Comparison of ENCODE assay signal across 11 mouse cellular contexts in genomic region chr9:67799078-67799819, GRCm38 (mm10). TPM values are rescaled to one million over a fixed set of nuclear protein-coding genes. Genes with fewer than 3 reads are reported as not detected.
A peak's percentile ranks its signal among the peaks of the same experiment; 100 is the strongest.
DNase-seq lines count a peak whose midpoint lies in the region; ATAC-seq and TF ChIP-seq lines count a peak whose summit lies in the region.
"Had no signal": no experiment of that assay in that cellular context is flagged by ENCODE, and none has a peak within 500 bp of the region (broad histone marks: within the 10 kb centered on the region; RNA-seq: fewer than 3 reads in every experiment).

No protein-coding gene starts in this region.

- no peak overlapping the region for H3K4me3 ChIP-seq in heart, embryonic 15.5 days
- no peak overlapping the region for H3K4me3 ChIP-seq in ES-E14 (ENCODE audit: insufficient read depth in 1 of 2, low read depth in 1 of 2, low read length in 2 of 2, poor library complexity in 1 of 2, severe bottlenecking in 1 of 2)
- H3K4me3 ChIP-seq in intestine, embryonic 14.5 days (ENCODE audit: low read depth, low read length): no peak overlapping the region
- H3K4me3 ChIP-seq in midbrain, embryonic 11.5 days (ENCODE audit: low read depth, low read length): no peak overlapping the region
- H3K4me3 ChIP-seq: hindbrain, embryonic 10.5 days had no signal

- H3K27ac ChIP-seq in heart, embryonic 15.5 days: peak overlapping the region; percentile 31
- H3K27ac ChIP-seq in ES-E14 (ENCODE audit: insufficient read depth, low read depth, low read length, poor library complexity, severe bottlenecking): no peak overlapping the region
- no peak overlapping the region for H3K27ac ChIP-seq in intestine, embryonic 14.5 days (ENCODE audit: low read depth)
- H3K27ac ChIP-seq in midbrain, embryonic 11.5 days (ENCODE audit: low read depth, low read length): no peak overlapping the region
- H3K27ac ChIP-seq: hindbrain, embryonic 10.5 days had no signal

- no peak overlapping the region for H3K9ac ChIP-seq in heart, embryonic 15.5 days
- no peak overlapping the region for H3K9ac ChIP-seq in ES-E14 (ENCODE audit: insufficient read depth, low read depth, low read length, poor library complexity, severe bottlenecking)
- H3K9ac ChIP-seq in intestine, embryonic 14.5 days (ENCODE audit: low read length): no peak overlapping the region
- H3K9ac ChIP-seq in midbrain, embryonic 11.5 days (ENCODE audit: low read length): no peak overlapping the region

- no peaks in the 10 kb centered on the region for H3K9me3 ChIP-seq in heart, embryonic 15.5 days (replicated peaks)
- no peaks in the 10 kb centered on the region for H3K9me3 ChIP-seq in ES-E14 (ENCODE audit: control insufficient read depth, insufficient read depth, low read depth, low read length)
- H3K9me3 ChIP-seq in intestine, embryonic 14.5 days (ENCODE audit: control insufficient read depth, low read length): no peaks in the 10 kb centered on the region
- no peaks in the 10 kb centered on the region for H3K9me3 ChIP-seq in midbrain, embryonic 11.5 days (ENCODE audit: control insufficient read depth, low read length)
- H3K9me3 ChIP-seq: hindbrain, embryonic 10.5 days had no signal

- intact Hi-C loops in heart, postnatal 14 days (cut with DNase I): loop anchor here (5.0 kb wide), 1 partner anchor 87 kb away; no protein-coding TSS in a partner anchor

- peaks cover 23% of the 10 kb centered on the region for H3K4me1 ChIP-seq in heart, embryonic 15.5 days (replicated peaks)
- H3K4me1 ChIP-seq in ES-E14 (ENCODE audit: control insufficient read depth in 2 of 2, insufficient read depth in 2 of 2, low read length in 2 of 2, poor library complexity in 1 of 2): no peaks in the 10 kb centered on the region
- H3K4me1 ChIP-seq in intestine, embryonic 14.5 days (replicated peaks; ENCODE audit: control insufficient read depth, insufficient read depth, low read length): no peaks in the 10 kb centered on the region
- H3K4me1 ChIP-seq in midbrain, embryonic 11.5 days (ENCODE audit: control insufficient read depth, insufficient read depth, low read length): peaks cover 5% of the 10 kb centered on the region; the same call in 1 of the 2 replicates

- in situ Hi-C loops in ES-E14 (cut with MboI; ENCODE audit: low sequenced_read_pairs in 2 of 2, unreplicated experiment in 2 of 2): no loop called here

- H3K27me3 ChIP-seq in heart, embryonic 15.5 days: 0 out of 2 replicates have a peak, but pooled peaks cover 4% of the 10 kb centered on the region
- no peaks in the 10 kb centered on the region for H3K27me3 ChIP-seq in intestine, embryonic 14.5 days (replicated peaks; ENCODE audit: control insufficient read depth, insufficient read depth, low read length)
- H3K27me3 ChIP-seq in midbrain, embryonic 11.5 days (ENCODE audit: control insufficient read depth, insufficient read depth, low read length): no peaks in the 10 kb centered on the region

- H3K36me3 ChIP-seq in heart, embryonic 15.5 days: no peaks in the 10 kb centered on the region
- H3K36me3 ChIP-seq in ES-E14 (ENCODE audit: control insufficient read depth, insufficient read depth, low read length, poor library complexity, severe bottlenecking): no peaks in the 10 kb centered on the region
- no peaks in the 10 kb centered on the region for H3K36me3 ChIP-seq in intestine, embryonic 14.5 days (ENCODE audit: control insufficient read depth, insufficient read depth, low read length)
- H3K36me3 ChIP-seq in midbrain, embryonic 11.5 days (ENCODE audit: control insufficient read depth, insufficient read depth, low read length): no peaks in the 10 kb centered on the region
- H3K36me3 ChIP-seq: hindbrain, embryonic 10.5 days had no signal

- no peak; the same call in 1 of the 2 replicates for ATAC-seq in heart, embryonic 15.5 days (replicated peaks; ENCODE audit: insufficient number of reproducible peaks, insufficient read depth, low FRiP score, low read depth)
- ATAC-seq in intestine, embryonic 14.5 days (replicated peaks; ENCODE audit: low FRiP score, low TSS enrichment, low read depth): peak; percentile 67
- no peak for ATAC-seq in midbrain, embryonic 11.5 days (ENCODE audit: low FRiP score)

- 37% methylated on average over 14 of the region's 14 CpGs for WGBS in heart, embryonic 15.5 days
- 56% methylated on average over 14 of the region's 14 CpGs for WGBS in intestine, embryonic 14.5 days
- WGBS in midbrain, embryonic 11.5 days: 73% methylated on average over 14 of the region's 14 CpGs

- H3K4me2 ChIP-seq in heart, embryonic 15.5 days: 0 out of 2 replicates have a peak overlapping the region, but pooled peaks have one; percentile 5
- no peak overlapping the region for H3K4me2 ChIP-seq in intestine, embryonic 14.5 days (ENCODE audit: low read length)
- H3K4me2 ChIP-seq in midbrain, embryonic 11.5 days: no peak overlapping the region

- no peak for DNase-seq in heart, postnatal 14 days
- DNase-seq in 416B (ENCODE audit: low read depth) (peak; percentile 64), ES-E14 (ENCODE audit: low read depth, low spot score) (no peak)
- no peak for DNase-seq in intestine, embryonic 14.5 days (ENCODE audit: low spot score)
- DNase-seq in midbrain, embryonic 11.5 days (ENCODE audit: low spot score, missing footprints): no peak
- DNase-seq in cerebellum, adult 18-20 months: no peak
- DNase-seq: cerebellum, adult 2 months; right cerebral cortex, adult 18-20 months had no signal

TF ChIP-seq in ES-E14, 5 proteins besides CTCF, POLR2A, EP300 and RAD21:
- TF ChIP-seq ZNF384 (IDR thresholded peaks at IDR 0.05; ENCODE audit: low read depth, low read length): no peak
- no peak for TF ChIP-seq CHD2 (IDR thresholded peaks at IDR 0.05; ENCODE audit: low read depth, low read length)
- 0 out of 2 replicates have a peak, but pooled peaks have one; percentile 23 for TF ChIP-seq MAFK (IDR thresholded peaks at IDR 0.05; ENCODE audit: insufficient read depth, low read depth, low read length)
- no peak for TF ChIP-seq HCFC1 (IDR thresholded peaks at IDR 0.05; ENCODE audit: borderline replicate concordance, insufficient read depth, low read length)

RNA-seq across cellular contexts. Expression of gene C2cd4a, which starts 32.9 kb away (rescaled TPM):
- 0.09 TPM in 1 of 2 replicates, not detected in the other for polyA plus RNA-seq in heart, embryonic 15.5 days (2015; fragmentation: Nextera tagmentation; extraction: Ambion mirVana)
- not detected for total RNA-seq in heart, postnatal 14 days (2021)
- not detected in 2 replicates for total RNA-seq in ES-E14 (2012; rRNA removed)
- polyA plus RNA-seq in intestine, embryonic 14.5 days (2014; fragmentation: Nextera tagmentation; extraction: Ambion mirVana): 1.6 and 2.0 TPM in 2 replicates
- polyA plus RNA-seq in midbrain, embryonic 11.5 days (2014; fragmentation: Nextera tagmentation; extraction: Ambion mirVana): not detected in 2 replicates
- polyA plus RNA-seq: hindbrain, embryonic 10.5 days had no signal

RNA-seq across cellular contexts. Expression of gene C2cd4b, which starts 40.0 kb away (rescaled TPM):
- polyA plus RNA-seq in heart, embryonic 15.5 days (2015; fragmentation: Nextera tagmentation; extraction: Ambion mirVana): 1.1 TPM in 2 replicates
- 1 to 10 TPM; 1.0 to 1.2 TPM for total RNA-seq in heart, postnatal 14 days (2021)
- 1.1 and 1.3 TPM in 2 replicates for total RNA-seq in ES-E14 (2012; rRNA removed)
- 0.35 and 0.85 TPM in 2 replicates for polyA plus RNA-seq in intestine, embryonic 14.5 days (2014; fragmentation: Nextera tagmentation; extraction: Ambion mirVana)
- not detected in 2 replicates for polyA plus RNA-seq in midbrain, embryonic 11.5 days (2014; fragmentation: Nextera tagmentation; extraction: Ambion mirVana)
- polyA plus RNA-seq: liver, embryonic 16.5 days had no signal

RNA-seq across cellular contexts. Expression of gene Vps13c, which starts 40.9 kb away (rescaled TPM):
- 3.6 and 4.7 TPM in 2 replicates for polyA plus RNA-seq in heart, embryonic 15.5 days (2015; fragmentation: Nextera tagmentation; extraction: Ambion mirVana)
- total RNA-seq in heart, postnatal 14 days (2021): 10 to 100 TPM; 37.8 to 38.0 TPM
- total RNA-seq in ES-E14 (2012; rRNA removed): 27.3 and 38.5 TPM in 2 replicates
- polyA plus RNA-seq in intestine, embryonic 14.5 days (2014; fragmentation: Nextera tagmentation; extraction: Ambion mirVana): 7.2 and 7.9 TPM in 2 replicates
- polyA plus RNA-seq in midbrain, embryonic 11.5 days (2014; fragmentation: Nextera tagmentation; extraction: Ambion mirVana): 7.1 and 8.9 TPM in 2 replicates
